Mouse (Mus musculus) hindbrain, embryonic 16.5 days (tissue): ENCODE measurements around the gene Iqce. TPM values are rescaled to one million over a fixed set of nuclear protein-coding genes. Genes with fewer than 3 reads are reported as not detected.

Experiments
- ATAC-seq: fragments of 200-750 bp; cut with Nextera tagmentation; 2 replicates; pipeline ENCODE4 v1.8.0; 2017; ENCODE audit warnings: moderate TSS enrichment, moderate library complexity
- H3K27ac ChIP-seq: fragments of 300-500 bp; sonication (generic); 2 replicates; pipeline ENCODE4 v1.5.1; 2014; ENCODE audit warnings: low read depth, mild to moderate bottlenecking, control low read depth, low read length, moderate library complexity
- H3K27me3 ChIP-seq: fragments of 300-500 bp; sonication (generic); replicated peaks from 2 replicates; pipeline ENCODE4 v1.6.1; 2014; ENCODE audit warnings: low read length; ENCODE audit not compliant: control insufficient read depth, insufficient read depth
- H3K36me3 ChIP-seq: fragments of 300-500 bp; sonication (generic); 2 replicates; pipeline ENCODE4 v1.6.1; 2014; ENCODE audit warnings: mild to moderate bottlenecking, low read length, moderate library complexity, mixed read lengths; ENCODE audit not compliant: control insufficient read depth, insufficient read depth
- H3K4me1 ChIP-seq: fragments of 300-500 bp; sonication (generic); 2 replicates; pipeline ENCODE4 v1.6.1; 2014; ENCODE audit warnings: low read depth, low read length; ENCODE audit not compliant: control insufficient read depth, insufficient read depth
- H3K4me2 ChIP-seq: fragments of 300-500 bp; sonication (generic); 2 replicates; pipeline ENCODE4 v1.6.1; 2014; ENCODE audit warnings: mild to moderate bottlenecking, low read length, control low read depth, moderate library complexity
- H3K4me3 ChIP-seq: fragments of 300-500 bp; sonication (generic); 2 replicates; pipeline ENCODE4 v1.5.1; 2014; ENCODE audit warnings: mild to moderate bottlenecking, low read length, control low read depth, moderate library complexity
- H3K9ac ChIP-seq: fragments of 300-500 bp; sonication (generic); 2 replicates; pipeline ENCODE4 v1.6.1; 2014; ENCODE audit warnings: low read depth, mild to moderate bottlenecking, control low read depth, low read length, moderate library complexity
- H3K9me3 ChIP-seq: fragments of 300-500 bp; sonication (generic); 2 replicates; pipeline ENCODE4 v1.6.1; 2014; ENCODE audit warnings: mild to moderate bottlenecking, low read length, moderate library complexity; ENCODE audit not compliant: control insufficient read depth
- WGBS: fragments of 180-500 bp; shearing (Covaris S2); extraction: QIAGEN DNeasy Blood & Tissue Kit; methylation state at CpG from one replicate; pipeline ENCODE4 v1.1.7; 2014; 5-methylcytosine and 5-hydroxymethylcytosine counted together
- polyA plus RNA-seq: library from polyadenylated mRNA; unstranded; fragments of >200 nt; fragmentation: Nextera tagmentation; extraction: Ambion mirVana; gene quantifications from 2 replicates; pipeline ENCODE4 v1.2.1, GENCODE M21; 2015

Iqce gene
- polyA plus RNA-seq, 1 experiment from 2014 or later: 27.9 TPM

DNA sequence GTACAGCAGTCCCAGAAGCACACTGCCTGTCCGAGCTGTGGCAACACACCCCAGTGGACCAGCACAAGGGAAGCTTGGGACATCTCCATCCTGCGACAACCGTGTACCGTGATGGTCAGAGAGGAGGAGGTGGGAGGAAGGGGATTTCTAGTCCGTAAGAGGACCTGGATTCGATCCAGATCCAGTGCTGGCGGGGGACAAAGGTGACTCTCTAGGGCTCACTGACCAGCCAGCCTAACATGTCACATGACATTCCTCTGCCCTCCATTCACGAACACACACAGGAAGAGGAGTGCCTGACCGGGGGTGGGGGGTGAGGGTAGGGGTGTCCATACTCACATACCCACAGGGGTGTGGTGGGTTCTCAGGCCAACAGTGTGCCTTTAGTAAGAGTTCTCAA lies 2.4 kb downstream of the Iqce start:
- Histone ChIP-seq H3K4me1 (peaks cover 18% of the 10 kb centered on the region), H3K36me3 (peaks cover 8% of the 10 kb centered on the region; the same call in 1 of the 2 replicates), H3K27ac (no peak overlapping the region), H3K4me3 (no peak overlapping the region), H3K9me3 (no peaks in the 10 kb centered on the region), H3K27me3 (no peaks in the 10 kb centered on the region), H3K4me2 (no peak overlapping the region), H3K9ac (no peak overlapping the region)
- no peak for ATAC-seq
- 83% methylated on average over 9 of the region's 9 CpGs for WGBS

DNA sequence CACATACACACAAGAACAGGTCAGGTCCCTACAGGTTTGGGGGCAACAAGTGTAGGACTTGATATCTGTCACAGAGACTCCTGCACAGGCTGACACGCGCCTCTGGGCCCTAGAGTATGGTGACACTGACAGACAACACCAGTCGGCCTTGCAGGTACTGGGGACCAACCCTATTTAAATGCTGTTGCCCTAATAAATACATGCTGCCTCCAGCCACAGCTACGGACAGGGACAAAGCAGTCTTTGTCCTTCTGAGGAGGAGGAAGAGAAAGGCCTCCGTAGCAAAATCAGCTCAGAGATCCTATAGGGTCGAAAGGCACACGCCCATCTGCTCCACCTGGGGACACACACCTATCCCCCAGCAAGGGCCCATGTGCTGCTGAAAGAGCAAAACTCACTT lies 6.2 kb downstream of the Iqce start:
- no peaks in the 10 kb centered on the region for H3K9me3 ChIP-seq
- H3K4me3 ChIP-seq: no peak overlapping the region
- ATAC-seq: no peak
- H3K27me3 ChIP-seq: no peaks in the 10 kb centered on the region
- H3K9ac ChIP-seq: no peak overlapping the region
- no peak overlapping the region for H3K4me2 ChIP-seq
- no peak overlapping the region for H3K27ac ChIP-seq
- WGBS: 77% methylated on average over 7 of the region's 7 CpGs
- peaks cover 4% of the 10 kb centered on the region for H3K4me1 ChIP-seq
- H3K36me3 ChIP-seq: peaks cover 17% of the 10 kb centered on the region

- Histone ChIP-seq H3K36me3 (peaks cover 20% of the 10 kb centered on the region), H3K4me3 (no peak overlapping the region), H3K9me3 (no peaks in the 10 kb centered on the region), H3K9ac (no peak overlapping the region), H3K27ac (no peak overlapping the region), H3K4me1 (no peaks in the 10 kb centered on the region), H3K4me2 (no peak overlapping the region), H3K27me3 (no peaks in the 10 kb centered on the region)
- ATAC-seq: no peak
- 75% methylated on average over 3 of the region's 3 CpGs for WGBS
Measured at GRCm38 (mm10) chr5:140688434-140688833, 13.7 kb downstream of the Iqce start.

- Histone ChIP-seq H3K4me2 (no peak overlapping the region), H3K36me3 (peaks cover 12% of the 10 kb centered on the region), H3K27me3 (no peaks in the 10 kb centered on the region), H3K9ac (0 out of 2 replicates have a peak overlapping the region, but pooled peaks have one; percentile 13), H3K27ac (no peak overlapping the region), H3K9me3 (no peaks in the 10 kb centered on the region), H3K4me3 (no peak overlapping the region), H3K4me1 (no peaks in the 10 kb centered on the region)
- 60% methylated on average over 16 of the region's 16 CpGs for WGBS
- ATAC-seq: peak; percentile 74
Measured at GRCm38 (mm10) chr5:140684343-140685148, 17.6 kb downstream of the Iqce start.

DNA sequence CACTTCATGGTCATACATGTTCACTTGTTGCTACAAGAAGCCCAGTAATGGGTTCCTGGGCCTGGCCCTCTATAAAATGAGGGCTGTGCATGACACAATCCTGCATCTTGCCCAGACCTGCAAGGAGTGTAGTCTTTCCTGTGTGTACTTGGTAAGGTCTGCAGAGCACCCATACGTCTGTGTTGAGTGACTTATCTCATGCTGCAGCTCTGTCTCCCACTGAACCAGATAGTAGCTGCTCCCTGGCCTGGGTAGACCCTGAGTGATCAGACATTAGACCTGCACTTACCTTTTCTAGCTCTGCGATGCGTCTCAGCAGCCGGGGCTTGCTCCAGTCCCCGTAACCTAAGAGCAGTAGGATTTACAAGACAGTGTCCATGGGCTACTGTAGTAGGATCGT lies 20.1 kb downstream of the Iqce start:
- Histone ChIP-seq H3K4me3 (no peak overlapping the region), H3K27me3 (no peaks in the 10 kb centered on the region), H3K4me2 (no peak overlapping the region), H3K9ac (no peak overlapping the region), H3K9me3 (no peaks in the 10 kb centered on the region), H3K36me3 (peaks cover 10% of the 10 kb centered on the region), H3K4me1 (no peaks in the 10 kb centered on the region), H3K27ac (no peak overlapping the region)
- 94% methylated on average over 6 of the region's 6 CpGs for WGBS
- ATAC-seq: no peak

- Histone ChIP-seq H3K27ac (no peak overlapping the region), H3K27me3 (no peaks in the 10 kb centered on the region), H3K4me3 (no peak overlapping the region), H3K9ac (no peak overlapping the region), H3K4me2 (no peak overlapping the region), H3K9me3 (no peaks in the 10 kb centered on the region), H3K36me3 (peaks cover 17% of the 10 kb centered on the region), H3K4me1 (no peaks in the 10 kb centered on the region)
- no peak for ATAC-seq
- 100% methylated on average over 1 of the region's 1 CpGs for WGBS
Measured at GRCm38 (mm10) chr5:140680950-140681349, 21.2 kb downstream of the Iqce start.

- 86% methylated on average over 6 of the region's 6 CpGs for WGBS
- H3K4me1 ChIP-seq: no peaks in the 10 kb centered on the region
- peaks cover 17% of the 10 kb centered on the region for H3K36me3 ChIP-seq
Measured at GRCm38 (mm10) chr5:140680051-140680450, 22.1 kb downstream of the Iqce start.

DNA sequence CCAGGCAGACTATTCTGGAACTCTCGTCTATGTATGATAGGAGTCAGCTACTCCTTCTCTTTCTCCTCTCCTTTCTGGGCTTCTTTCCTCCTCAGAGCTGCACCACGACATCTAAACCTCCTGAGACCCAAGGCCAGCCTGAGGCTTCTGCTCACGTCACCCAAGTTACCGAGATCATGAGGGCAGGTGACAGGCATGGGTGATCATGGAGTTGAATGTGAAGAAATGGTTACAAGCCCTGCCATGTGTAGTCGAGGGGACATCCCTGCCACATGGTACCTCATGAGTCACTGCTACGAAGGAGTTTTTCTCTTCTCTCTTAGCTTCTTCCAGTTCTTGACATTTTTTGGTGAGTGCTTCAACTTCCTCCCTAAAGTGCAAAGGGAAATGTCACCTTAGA lies 25.0 kb downstream of the Iqce start:
- H3K9ac ChIP-seq: no peak overlapping the region
- no peaks in the 10 kb centered on the region for H3K27me3 ChIP-seq
- no peak overlapping the region for H3K4me3 ChIP-seq
- H3K4me1 ChIP-seq: no peaks in the 10 kb centered on the region
- no peak overlapping the region for H3K4me2 ChIP-seq
- ATAC-seq: no peak
- no peak overlapping the region for H3K27ac ChIP-seq
- H3K9me3 ChIP-seq: no peaks in the 10 kb centered on the region
- H3K36me3 ChIP-seq: peaks cover 22% of the 10 kb centered on the region
- WGBS: 89% methylated on average over 6 of the region's 6 CpGs

More at GRCm38 (mm10) chr5:140680051-140680450, 22.1 kb downstream of the Iqce start:
- H3K4me3 ChIP-seq: no peak overlapping the region
- no peaks in the 10 kb centered on the region for H3K9me3 ChIP-seq
- no peak overlapping the region for H3K27ac ChIP-seq
- H3K4me2 ChIP-seq: no peak overlapping the region
- H3K9ac ChIP-seq: no peak overlapping the region
- ATAC-seq: no peak
- no peaks in the 10 kb centered on the region for H3K27me3 ChIP-seq

GRCm38 (mm10) chr5:140675640-140676039 lies 26.5 kb downstream of the Iqce start:
- H3K4me1 ChIP-seq: no peaks in the 10 kb centered on the region
- no peak overlapping the region for H3K4me3 ChIP-seq
- no peak overlapping the region for H3K9ac ChIP-seq
- H3K9me3 ChIP-seq: no peaks in the 10 kb centered on the region
- WGBS: 80% methylated on average over 11 of the region's 11 CpGs
- no peaks in the 10 kb centered on the region for H3K27me3 ChIP-seq
- no peak overlapping the region; the same call in 1 of the 2 replicates for H3K27ac ChIP-seq
- no peak overlapping the region for H3K4me2 ChIP-seq
- ATAC-seq: no peak
- H3K36me3 ChIP-seq: peaks cover 22% of the 10 kb centered on the region
